Mouse (Mus musculus): ENCODE results near the gene Agap3.

Gene Agap3

DNA sequence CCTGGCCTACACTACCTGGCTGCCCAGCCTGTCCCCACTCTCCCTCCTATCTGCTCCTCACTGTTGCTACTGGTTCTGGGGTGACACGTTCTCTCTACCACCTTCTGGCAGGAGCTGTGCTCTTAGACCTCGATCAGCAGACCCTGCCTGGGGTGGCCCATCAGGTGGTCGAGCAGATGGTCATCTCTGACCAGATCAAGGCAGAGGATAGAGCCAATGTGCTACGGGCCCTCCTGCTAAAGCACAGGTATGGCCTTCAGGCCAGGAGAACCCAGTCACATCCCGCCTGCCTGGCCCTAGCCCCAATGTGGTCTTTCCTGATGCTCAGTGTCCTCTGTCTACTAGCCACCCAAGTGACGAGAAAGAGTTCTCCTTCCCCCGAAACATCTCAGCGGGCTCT lies 18.0 kb upstream of the Agap3 start:
- DNase-seq, result no peak

DNA sequence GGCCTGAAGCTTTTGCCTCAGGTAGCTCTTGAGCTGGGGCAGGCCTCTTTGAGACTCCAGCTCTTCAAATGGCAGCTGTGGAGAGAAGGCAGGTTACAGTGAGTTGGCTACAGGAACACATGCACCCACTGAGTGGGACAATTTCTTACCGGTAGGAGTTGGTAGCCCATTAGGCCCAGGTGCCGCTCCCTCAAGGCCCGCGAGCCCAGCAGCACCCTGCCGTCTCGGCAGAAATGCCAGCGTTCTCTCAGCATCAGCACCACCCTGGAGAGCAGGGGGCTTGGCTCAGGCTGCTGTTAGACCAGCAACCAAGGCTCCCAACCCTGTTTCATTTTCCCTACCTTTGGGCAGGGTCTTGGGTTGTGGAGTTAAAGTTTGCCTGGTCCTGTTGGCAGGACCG lies 10.8 kb upstream of the Agap3 start:
- no peak for DNase-seq

DNA sequence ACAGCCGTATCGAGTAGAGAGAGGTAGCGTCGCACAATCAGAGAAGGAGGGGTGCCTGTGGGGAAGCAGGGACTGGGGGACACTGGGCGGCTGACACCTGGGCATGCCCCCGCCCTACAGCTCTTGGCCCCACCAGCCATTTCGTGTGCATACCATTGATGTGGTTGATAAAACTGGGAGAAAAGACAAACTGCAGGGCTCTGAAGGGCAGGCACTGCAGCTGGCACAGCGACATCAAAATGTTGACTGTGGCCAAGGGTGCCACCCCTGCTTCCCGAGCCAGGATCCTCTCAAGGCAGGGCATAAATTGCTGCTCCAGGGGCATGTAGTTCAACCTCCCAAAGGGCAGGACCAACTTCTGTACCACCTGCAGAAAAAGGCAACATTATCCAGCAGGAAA lies 9.9 kb upstream of the Agap3 start:
- no peak for DNase-seq

DNA sequence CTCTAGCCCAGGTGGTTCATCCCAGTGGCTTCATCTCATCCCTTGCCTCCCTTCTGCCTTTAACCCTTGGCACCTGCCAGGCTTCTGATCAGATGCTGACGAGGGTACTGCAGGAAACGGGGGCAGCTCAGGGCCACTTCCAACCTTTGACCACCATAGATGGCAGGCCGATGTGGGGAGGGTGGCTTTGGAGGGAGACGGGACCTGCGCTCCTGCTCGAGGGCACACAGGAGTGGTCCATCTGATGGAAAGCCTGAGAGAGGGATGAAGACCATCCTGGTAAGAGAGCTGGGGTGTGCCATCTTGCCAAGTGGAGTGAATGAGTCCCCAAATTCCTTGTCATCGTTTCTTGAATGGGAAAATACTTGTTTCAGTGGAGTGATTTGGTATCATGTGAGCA lies 8.8 kb upstream of the Agap3 start:
- DNase-seq, result no peak

DNA sequence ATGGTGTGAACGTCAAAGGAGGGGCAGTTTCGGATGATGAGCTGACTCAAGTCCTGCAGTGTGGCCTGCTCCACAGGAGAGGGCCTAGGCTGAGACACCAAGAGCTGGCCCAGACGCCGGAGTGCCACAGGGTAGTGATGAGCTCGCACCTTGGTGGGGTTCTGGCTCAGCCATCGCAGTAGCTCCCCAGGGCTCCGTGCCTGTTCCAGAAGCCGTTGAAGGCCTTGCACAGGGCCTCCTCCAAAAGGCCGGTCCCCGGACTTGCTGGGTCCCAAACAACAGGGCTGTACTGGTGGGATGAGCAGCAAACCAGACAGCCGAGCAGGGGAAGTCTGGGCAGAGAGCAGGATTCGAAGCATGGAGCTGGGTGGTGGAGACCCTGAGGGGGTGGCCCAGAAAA lies 8.1 kb upstream of the Agap3 start:
- DNase-seq, result no peak

DNA sequence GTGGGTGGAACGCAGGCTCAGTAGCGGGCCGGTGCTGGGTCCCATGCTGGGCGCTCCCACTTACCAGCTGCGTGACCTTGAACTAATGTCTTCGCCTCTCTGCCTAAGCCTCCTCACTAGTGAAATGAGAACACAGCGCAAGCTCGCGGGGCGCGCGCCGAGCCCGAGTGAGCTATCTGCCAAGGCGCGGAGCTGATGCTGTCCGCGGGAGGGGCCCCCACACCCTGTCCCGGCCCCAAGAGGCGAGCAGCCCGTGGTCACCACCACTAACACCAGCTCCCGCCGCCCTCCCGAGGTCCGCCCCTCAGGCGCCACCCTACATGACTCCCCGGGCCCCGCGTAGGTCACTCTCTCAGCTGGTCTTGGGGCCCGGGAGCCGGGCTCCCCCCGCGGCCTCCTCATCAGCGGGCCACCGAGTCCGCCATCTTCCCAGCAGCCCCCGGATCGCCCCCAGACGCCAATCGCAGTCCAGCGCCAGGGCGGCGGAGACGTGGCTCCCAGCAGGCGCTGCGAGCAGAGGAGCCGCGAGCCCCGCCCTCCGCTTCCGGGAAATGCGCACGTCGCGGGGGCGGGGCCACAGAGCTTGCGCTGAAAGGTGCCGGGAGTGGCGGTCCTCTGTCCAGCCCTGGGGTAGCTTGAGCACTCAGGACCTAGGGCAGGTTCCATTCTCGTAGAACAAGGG lies 7.1 kb upstream of the Agap3 start, which contains the start of gene Fastk:
TSS of gene Fastk (minus strand) at position 542 of the 682 bp plus-strand sequence.
- DNase-seq, result peak; percentile 93

DNA sequence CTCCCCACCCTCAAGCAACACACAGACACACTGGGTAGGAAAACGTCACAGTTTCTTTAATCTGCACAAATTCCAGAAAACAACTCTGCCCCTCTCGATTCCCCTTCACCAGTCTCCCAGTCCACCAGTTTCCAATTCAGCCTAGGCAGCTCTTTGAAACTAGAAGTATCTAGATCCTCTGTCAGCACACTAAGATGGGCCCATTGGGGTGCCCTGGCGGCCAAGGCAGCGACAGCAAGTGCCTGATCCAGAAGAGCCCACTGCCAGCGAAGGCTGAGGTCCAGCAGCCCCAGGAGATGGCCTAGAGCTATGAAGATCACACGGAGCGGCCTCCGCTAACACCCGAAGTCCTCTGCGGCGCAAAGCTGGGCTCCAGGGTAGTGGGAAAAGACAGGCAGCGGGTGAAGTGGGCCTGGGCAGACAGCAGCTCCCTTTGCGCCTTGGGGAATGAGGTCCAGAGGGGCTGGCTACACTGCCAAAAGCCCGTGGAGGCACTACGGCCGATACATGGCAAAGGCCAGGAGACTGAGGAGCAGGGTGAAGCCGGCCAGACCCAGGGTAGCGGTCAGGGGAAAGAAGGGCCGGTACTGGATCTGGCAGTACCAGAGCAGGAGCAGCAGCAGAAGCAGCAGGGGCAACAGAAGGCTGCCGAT lies 6.4 kb upstream of the Agap3 start:
- DNase-seq, result no peak

DNA sequence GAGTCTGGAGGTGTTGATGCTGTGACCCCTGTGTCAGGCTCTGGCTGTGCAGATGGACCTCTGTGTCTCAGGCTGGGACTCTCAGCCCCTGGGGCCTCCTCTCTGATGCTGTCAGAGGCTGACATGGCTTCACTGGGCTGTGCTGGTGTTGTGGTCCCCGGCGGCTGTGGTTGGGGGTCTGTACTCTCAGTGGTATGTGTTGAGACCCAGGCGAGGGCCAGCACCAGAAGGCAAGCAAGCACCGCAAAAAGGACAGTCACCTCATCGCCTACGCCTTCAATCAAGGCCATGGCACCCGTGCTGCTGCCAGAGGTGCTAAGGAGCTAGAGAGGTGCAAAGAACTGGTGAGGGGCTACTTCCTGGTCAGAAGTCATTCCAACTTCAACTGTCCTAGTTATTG lies 5.3 kb upstream of the Agap3 start:
- DNase-seq, result no peak

DNA sequence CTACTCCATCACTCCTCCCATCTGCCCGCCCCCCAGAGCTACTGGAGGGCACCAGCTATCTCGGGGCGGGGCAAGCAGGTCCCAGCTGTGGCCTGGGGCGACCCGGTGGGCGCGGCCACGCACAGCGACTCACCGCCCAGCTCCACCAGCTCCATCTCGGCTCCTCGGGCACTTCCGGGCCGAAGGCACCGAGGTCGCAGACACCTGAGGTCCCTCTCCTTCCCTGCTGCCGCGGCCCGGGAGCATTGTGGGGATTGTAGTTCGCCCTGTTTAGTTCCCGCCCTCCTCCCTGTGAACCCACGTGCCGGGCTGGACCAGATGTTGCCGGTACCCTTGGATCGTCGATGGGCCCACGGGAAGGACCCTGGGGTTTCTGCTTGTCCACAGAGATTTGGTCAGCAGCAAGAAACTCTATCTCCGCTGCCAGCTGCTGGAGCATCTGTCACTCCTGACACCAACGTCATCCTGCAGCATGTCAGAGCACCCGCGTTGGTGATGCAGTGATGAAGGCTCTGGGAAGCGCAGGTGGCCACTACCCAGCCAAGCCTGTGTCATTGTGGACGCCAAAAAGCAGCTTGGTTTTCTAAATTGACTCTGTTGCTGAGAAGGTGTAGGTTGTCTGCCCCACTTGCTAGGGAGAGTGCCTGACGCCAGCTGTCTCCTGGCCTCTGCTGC lies 4.2 kb upstream of the Agap3 start, which contains the start of gene Tmub1:
TSS of gene Tmub1 (minus strand) at position 231 of the 675 bp plus-strand sequence.
- peak; percentile 87 to 93 for DNase-seq

DNA sequence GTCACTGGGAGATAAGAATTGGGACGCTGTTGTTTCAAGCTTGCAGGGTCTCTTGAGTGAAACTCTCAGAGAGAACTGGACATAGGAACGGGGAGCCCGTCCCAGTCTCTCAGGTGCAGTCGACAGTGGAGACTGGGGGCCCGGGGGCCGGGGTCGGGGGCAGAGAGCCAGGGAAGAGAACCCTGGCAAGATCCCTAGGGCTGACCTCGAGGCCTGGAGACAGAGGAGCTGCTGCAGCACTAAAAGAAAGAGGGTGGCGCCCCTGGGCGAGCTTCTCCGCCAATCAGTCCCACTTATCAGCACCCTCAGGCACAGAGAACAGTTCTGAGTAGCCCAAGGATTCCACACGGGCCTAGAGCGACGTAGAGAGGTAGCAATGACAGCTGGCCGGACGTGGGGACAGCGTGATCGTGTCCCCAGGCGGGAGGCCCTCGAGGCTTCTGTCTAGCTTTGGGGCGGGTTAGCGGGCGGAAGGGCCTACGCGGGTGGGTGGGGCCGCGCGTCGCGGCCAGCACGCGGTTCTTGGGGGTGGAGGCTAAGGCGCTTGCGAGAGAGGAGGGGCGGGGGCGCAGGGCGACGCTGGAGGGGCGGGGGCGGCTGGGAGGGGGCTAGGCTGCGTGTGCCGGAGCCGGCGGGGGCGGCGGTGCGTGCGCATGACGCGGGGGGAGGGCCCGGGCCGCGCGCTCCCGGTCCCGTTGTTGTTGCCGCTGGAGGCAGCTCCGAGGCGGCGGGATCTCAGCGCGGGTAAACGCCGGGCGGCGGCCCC lies 530 bp upstream of the Agap3 start:
- peak; percentile 67 to 79 for DNase-seq

DNA sequence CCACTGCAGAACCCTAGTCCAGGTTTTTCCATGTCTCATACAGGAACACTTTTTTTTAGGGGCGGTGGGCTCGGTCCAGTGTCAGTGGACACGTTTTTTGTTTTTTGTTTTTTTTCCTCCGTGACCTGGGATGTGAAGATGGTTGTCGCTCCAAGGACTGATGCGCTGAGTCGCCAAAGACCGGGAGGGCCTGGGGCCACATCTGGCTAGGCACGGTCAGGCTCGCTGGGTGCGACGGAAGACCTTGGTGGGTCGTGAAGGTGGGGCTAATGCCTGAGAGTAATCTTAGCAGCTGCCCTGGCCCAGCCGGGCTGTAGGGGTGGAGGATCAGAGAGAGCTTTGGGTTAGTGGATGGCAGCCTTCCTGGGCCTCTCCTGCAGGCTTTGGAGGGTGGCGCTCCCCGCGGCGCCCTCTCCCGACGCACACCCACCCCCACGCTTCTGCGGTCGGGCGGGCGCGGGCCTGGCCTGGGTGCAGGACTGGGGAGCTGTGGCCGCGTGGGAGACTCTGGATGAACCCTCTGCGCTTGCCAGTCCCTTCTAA lies 785 bp downstream of the Agap3 start:
- no peak for DNase-seq

DNA sequence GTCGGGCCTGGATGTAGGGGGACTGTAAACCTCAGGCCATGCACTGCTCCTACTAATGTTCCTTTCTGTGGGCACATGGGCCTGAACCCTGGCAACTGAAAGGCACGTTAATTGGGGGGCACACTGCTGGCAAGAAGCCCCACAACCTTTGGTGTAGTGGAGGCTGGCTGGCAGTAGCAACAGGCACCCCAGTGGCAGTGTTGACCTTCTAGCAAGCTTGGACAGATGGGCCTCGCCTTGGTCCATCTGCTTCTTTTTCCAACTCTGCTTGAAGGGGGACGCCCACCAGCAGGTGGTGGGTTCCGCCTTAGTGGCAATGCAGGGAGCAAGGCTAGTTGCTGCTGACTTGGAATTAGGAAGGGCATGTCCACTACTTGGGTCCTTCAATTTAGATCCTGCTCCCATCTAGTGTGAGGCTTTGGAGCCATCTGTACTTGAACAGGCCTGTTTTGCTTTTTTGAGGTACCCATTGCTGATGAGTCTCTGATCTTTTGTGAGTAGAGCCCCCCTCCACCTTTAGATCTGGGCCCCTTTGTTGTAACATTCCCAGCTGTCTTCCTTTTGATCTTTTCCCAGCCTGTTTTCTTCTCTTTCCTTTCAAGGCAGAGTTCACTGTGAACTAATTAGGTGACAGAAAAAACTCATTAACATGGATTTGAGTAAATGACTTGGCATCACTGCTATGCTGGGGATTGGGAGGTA lies 1.5 kb downstream of the Agap3 start:
- DNase-seq, result no peak

DNA sequence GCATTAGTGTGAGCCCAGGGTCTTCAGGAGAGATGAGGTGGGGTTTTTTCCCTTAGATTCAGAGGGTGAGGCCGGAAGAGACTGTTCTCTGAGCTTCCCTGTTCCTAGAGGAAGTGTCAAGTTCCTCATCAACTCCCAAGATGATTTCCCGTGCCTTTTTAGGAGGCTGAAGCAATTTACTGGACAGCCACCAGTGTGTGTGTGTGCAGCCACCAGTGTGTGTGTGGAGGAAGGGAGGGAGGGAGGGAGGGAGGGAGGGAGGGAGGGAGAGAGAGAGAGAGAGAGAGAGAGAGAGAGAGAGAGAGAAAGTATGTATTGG lies 2.0 kb downstream of the Agap3 start:
- DNase-seq, result no peak

DNA sequence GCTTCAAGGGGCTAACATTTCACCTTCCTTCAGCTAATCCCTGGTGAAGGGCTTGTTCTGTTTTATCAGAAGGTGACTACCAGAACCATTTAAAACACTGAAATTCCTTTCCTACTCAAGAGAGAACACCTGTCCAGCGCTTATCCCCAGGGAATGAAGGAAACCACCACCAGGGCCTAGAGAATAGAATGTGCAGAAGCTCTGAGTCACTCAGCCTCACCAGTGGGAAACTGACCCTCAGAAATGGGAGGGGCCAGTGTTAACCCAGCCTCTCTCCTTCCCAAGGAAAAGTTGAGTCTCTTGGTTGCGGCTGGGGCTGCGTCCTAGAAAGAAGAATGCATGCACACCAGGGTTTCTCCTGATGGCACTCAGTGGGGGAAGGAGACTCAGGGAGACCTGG lies 3.1 kb downstream of the Agap3 start:
- DNase-seq, result no peak

DNA sequence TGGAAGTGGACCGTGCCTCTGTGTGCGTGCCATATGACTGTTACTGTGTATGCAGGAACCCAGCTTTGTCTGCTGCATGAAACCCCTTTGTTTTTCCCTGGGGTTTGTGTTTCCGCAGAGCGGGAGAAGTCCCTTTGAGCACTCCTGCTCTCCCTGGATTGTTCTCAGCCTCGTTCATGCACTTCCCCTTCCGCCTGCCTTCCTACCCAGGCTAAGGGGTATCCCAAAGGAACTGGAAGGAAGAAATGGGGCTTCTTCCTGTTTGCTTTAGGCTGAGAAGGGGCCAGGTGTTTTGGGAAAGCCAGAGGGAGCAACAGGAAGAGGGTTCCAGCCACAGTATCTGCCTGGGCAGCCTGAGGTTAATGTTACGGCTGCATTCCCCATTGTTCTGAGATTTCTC lies 3.6 kb downstream of the Agap3 start:
- DNase-seq, result no peak

DNA sequence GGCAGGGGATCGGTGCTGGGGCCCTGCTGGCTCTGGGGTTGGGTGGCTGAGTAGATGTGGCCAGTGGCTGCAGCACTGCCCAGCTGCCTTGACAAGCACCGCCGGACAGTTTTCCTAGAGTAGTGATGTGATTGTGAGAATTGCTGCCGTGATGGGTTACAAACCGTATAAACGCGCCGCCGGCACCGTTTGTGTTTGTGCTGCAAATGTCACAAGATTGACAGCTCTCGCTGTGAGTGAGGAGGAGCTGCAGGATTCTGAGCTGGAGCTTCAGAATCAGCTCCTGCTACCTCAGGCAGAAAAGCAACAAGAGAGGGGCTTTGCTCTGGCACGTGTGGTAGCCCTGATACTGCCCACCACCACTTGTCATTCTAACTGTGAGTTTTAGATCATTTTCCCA lies 14.8 kb downstream of the Agap3 start:
- DNase-seq, result no peak

DNA sequence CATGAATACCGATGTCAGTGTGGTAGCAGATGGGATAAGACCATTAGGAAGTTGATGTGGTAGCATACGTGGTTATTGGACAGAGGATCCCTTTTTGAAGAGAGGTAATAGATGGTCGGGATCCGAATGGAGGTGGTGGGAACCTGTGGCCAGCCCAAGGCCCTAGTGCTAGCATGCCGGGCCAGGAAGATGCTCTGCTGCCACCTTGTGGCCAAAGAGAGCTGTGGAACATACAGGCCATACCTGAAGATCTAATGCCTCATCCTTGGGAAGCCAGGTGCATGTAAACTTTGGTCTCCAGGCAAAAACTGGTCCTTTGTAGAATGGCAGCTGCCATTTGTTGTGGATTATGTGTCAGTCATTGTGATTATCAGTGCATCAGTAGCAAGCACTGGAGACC lies 18.6 kb downstream of the Agap3 start:
- peak; percentile 68 to 83 for DNase-seq

DNA sequence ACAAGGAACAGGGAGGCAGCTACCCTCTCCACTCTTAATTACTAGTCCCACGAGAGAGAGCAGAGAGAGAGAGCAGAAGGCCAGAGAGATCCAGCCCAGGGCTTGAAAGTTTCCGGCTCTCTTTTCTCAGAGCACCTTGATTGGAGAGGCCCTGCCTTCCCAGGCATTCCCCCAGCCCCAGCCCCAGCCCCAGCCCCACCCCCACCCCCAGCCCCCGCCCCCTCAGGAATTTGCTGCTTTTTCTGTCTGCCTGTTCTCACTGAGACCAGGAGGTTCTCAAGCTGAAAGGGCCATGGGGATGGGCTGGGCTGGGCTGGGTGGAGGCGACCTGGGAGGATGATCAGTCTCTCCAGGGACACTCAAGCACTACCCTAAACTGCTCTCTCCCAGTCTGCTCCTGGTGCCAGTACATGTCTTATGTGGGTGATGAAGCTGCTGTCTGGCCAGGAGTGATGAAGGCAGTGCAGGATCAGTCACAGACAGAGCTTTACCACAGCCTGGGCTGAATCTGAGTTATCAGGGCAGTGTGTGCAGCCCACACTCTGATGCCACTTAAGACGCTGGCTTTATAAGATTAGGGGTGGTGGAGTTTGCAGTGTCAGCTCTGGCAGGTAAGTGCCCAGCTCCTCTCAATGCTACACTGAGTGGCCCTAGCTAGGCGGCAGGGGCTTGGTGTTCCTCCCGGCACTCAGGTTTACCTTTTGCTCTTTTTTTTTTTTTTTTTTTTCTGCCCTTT lies 21.1 kb downstream of the Agap3 start:
- DNase-seq, result peak in 1 of 2 experiments; percentile 15

DNA sequence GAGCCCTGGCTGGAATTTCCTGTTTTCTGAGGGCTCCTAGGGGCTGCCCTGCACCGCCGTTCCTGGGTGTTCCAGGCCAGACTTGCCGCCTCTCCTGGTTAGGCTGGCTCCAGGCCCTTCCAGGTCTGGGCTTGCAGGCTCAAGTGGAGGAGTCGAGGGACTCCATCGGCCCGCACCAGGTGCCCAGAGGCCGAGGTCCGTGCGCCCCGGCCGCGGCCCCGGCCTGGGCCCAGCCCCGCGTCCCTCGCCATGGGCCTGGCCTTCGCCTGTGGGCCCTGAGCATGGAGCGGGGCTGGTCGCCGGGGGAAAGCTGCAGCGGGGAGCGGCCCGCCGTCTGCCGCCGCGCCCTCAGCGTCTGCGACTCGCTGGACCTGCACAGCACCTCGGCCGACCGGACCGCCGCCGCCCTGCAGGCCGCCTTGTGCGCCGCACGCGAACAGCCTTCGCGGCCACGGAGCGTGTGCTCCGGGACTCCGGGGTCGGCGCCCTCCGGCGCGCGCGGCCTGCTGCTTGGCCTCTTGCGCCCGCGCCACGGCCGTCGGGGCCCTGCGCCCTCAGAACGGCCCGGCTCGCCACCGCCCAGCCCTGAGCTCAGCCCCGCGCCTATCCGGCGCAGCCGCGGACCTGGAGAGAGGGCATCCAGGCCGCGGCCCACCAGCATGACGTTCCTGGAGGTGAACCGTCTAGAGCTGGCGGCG lies 22.2 kb downstream of the Agap3 start:
- no peak for DNase-seq

DNA sequence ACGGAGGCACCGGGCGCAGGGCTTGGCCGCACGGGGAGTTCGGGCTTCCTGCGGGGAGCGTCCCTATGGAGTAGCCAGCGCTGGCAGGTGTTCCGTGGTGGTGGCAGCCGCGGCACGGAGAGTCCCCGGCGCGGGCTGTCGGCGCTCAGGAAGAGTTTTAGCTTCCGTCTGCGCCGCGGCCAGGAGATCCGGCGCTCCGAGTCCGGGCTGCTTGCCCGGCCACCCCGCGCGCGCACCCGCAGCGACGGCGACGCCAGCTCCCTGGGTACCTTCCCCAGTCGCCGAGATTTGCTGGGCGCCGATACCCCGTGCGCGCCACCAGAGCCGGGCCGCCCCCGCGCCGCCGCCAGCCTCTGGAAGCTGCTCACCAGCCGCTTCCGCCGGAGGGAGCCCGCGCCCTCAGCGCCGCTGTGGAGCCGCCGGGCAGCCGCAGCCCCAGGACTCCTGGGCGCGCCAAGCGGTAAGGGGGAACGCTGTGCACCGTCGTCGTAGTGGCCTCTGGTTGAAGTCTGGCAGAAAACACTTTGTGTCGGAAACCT lies 22.8 kb downstream of the Agap3 start:
- DNase-seq, result peak in 1 of 2 experiments; percentile 26

Data from kidney, adult 8-10 months (tissue).